Mouse (Mus musculus): ENCODE measurements around the gene Faap20.

The Faap20 gene

DNA sequence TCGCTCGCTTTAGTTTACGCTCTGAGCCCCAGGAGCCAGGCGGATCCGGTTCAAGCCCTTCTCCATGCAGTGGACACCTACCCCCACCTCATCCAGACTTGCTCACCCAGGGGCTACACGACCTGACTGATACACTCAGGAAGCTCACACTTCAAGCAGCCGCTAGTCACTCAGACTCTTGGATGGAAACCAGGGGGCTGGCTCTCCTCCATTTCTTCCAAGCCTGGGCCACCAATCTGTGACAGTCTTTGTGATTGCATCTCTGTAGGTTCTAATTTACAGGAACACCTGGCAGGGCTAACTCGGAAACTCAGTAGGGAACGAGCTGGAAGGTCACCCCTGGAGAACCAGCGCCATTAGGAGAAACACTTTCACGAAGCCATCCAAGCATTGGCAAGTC, 38.1 kb downstream of the Faap20 start:
- DNase-seq: peak; percentile 82 to 83

DNA sequence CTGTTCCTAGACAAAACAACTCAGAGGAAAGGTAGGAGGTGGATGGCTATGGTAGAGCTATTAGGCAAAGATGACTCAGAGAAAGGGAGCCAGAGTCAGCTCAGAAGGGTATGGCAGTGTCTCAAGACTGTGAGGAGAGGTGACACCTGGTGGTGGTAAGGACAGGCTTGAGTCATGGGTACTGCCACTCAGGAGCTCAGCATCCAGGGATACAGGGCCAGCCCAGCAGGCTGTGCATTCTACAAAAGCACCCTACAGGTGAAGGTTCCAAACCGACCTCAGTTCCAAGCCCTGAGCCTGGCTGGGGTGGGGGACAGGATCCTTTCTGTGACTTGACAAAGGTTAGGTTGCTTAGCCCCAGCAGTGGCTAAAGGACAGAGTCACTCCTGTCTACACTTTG, 39.0 kb downstream of the Faap20 start:
- DNase-seq: no peak

DNA sequence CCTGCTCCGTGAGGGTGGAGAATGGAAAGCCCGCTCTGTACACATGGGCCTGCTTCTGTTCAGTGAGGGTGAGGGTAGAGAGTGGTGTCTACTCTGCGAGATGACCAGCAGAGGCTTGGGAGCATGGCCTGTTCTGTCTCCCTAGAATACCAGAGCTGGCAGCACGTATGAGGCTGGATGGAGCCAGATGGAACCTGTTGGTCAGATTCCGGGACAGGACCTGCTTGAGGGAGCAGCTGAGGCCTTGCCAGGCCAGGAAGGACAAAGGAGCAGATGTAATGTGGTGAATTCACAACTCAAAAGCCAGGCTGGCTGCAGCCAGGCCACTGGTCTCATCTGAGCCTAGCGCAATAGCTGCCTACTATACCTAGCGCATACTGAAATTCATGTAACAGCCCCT, 40.4 kb downstream of the Faap20 start:
- DNase-seq: peak; percentile 68 to 70

DNA sequence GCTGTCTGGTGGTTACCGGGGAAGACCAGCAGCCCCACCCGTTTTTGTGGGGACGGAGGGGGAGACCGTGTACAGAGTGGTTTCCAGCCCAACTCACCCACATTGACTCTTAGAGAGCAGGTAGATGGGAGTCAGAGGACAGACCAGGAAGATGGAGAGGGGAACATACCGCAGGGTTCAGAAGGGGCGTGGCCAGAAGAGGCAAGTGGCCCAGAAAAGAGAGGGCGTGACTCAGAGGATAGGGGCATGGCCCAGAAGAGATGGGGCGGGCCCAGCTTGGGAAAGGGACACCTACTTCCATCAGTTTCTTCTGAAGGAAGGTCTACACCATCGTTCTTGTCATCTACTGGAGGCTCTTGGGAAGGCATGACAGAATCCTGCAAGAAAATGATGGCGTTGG, 43.3 kb downstream of the Faap20 start:
- DNase-seq: no peak

GRCm38 (mm10) chr4:155294381-155294780, 44.8 kb downstream of the Faap20 start:
- DNase-seq: peak; percentile 52 to 57

DNA sequence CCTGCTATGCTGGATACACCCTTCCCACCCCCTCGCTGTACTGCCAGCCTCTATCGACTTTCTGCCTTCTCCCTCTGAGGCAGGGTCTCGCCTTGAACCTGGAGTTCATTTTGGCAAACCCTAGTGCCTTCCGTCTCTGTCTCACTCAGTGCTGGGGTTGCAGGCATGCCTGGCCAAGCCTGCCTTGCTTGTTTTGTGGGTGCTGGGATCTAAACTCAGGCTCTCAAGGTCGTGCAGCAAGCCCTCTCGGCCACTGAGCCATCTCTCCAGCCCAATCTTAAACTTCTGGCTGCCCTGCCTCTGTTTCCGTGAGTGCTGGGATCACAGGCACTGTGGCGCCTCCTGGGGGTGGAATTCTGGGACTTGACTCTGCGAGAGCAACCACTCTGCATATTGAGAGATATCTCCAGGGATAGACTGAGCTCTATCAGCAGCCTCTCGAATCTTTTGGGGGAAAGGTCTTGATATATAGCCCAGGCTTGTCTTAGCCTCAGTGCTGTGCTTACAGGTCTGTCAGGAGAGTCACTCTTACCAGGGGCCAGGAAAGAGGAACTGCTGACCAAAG, 45.5 kb downstream of the Faap20 start:
- DNase-seq: peak; percentile 58 to 72

- DNase-seq: peak; percentile 69 to 71
Measured at GRCm38 (mm10) chr4:155295996-155296395, 46.4 kb downstream of the Faap20 start.

- peak; percentile 72 to 82 for DNase-seq
Measured at GRCm38 (mm10) chr4:155297057-155297456, 47.5 kb downstream of the Faap20 start.

GRCm38 (mm10) chr4:155298826-155299225, 49.2 kb downstream of the Faap20 start:
- peak; percentile 77 to 79 for DNase-seq

DNA sequence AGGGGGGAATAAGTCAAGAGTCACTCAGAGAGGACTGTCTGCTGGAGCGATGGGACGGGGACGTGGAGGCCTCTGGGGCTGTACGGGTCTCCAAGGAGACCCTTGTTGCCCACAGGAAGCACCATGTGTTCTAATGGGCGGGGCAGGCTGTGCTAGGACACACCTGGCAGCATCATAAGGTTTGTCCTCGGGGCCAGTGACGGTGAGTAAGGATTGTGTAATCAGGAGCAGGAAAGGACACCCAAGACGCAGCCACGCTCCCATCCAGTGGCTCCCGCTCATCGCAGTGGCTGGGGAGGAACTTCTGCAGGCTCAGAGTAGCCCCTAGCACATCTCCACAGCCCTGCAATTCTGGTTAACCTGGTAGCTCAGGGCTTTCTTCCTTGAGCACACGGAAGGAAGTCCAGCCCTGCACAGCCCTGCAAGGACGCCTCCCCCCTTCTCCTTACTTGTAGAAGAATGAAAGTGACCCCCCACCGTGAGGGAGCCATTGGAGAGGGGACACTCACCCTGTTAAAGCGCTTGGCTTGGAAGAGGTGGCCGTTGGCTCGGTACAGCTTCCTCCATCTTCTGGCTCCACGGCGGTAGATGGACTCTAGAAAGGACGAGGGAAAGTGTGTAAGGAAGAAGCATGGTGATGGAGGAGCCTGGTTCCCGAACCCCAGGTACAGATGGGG, 51.0 kb downstream of the Faap20 start:
- peak in 1 of 2 experiments; percentile 48 for DNase-seq

- no peak for DNase-seq
Measured at GRCm38 (mm10) chr4:155301098-155301447, 51.5 kb downstream of the Faap20 start.

DNA sequence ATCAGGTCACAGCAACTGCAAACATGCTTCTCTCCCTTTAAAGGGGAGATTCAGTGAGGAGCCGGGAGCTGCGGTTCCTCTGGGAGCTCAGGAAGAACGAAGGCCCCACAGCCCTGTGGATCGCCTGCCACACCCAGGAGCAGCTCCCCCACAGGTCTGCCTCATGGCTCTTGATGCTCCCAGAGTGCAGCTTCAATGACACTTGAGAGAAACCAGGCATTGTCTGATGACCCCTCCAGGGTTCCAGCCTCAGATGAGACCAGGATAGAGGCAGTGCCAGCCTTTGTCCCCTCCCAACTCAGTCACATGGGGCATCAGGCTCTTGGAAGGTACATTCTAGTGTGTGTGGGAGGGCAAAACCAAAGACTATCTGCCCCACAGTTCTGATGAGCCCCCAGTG, 52.4 kb downstream of the Faap20 start:
- no peak for DNase-seq

GRCm38 (mm10) chr4:155304508-155305096, 55.0 kb downstream of the Faap20 start:
- DNase-seq: no peak

DNA sequence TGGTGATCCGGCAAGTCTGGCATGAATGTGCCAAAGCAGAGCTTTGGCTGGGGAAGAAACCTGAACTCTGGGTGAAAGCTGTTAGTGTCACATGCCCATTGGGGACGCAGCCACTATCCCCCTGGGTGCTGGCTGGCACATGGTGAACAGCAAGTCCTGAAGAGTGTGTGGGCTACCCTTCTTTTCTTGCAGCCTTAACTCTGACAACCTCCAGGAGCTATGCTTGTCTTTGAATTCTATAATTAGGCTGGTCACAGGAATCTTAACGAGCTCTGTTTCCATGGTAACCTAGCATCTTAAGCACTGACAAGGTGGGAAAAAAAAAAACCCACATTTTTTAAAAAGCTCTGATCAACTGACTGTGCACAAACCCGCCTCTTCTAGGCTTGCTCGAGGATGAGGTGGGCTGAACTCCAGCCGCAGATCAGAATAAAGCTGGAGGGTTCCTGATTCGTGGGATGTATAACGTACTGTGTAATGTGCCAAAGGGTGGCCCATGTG, 56.0 kb downstream of the Faap20 start:
- peak in 1 of 2 experiments; percentile 51 for DNase-seq

Data from cerebellum, postnatal 10 days (tissue).